Mouse (Mus musculus) splenic B cell, adult 2 months (primary cell): ENCODE data around the gene Clasrp.

Experiments
- DNase-seq: peaks from one replicate; pipeline ENCODE4 v3.0.0-alpha.2; 2011; ENCODE audit warnings: low read depth, low spot score
- H3K27me3 ChIP-seq: 2 replicates; pipeline ENCODE4 v1.6.1; 2012; ENCODE audit warnings: mild to moderate bottlenecking, low read length, moderate library complexity, mixed read lengths; ENCODE audit not compliant: control insufficient read depth, poor library complexity, insufficient read depth, severe bottlenecking
- H3K36me3 ChIP-seq: 2 replicates; pipeline ENCODE4 v1.6.1; 2012; ENCODE audit warnings: mild to moderate bottlenecking, low read length, moderate library complexity, mixed read lengths; ENCODE audit not compliant: control insufficient read depth, poor library complexity, insufficient read depth, severe bottlenecking

Gene Clasrp

GRCm38 (mm10) chr7:19562643-19563410, 41.5 kb downstream of the Clasrp start, which contains the start of gene Ppp1r37:
Gene Ppp1r37, minus strand, starts transcription at chr7:19563076.
- Histone ChIP-seq H3K27me3 (no peaks in the 10 kb centered on the region), H3K36me3 (peaks cover 6% of the 10 kb centered on the region)
- DNase-seq: no peak

- DNase-seq: peak; percentile 95
- H3K36me3 ChIP-seq: peaks cover 6% of the 10 kb centered on the region
Measured at GRCm38 (mm10) chr7:19561765-19562642, 42.3 kb downstream of the Clasrp start.

DNA sequence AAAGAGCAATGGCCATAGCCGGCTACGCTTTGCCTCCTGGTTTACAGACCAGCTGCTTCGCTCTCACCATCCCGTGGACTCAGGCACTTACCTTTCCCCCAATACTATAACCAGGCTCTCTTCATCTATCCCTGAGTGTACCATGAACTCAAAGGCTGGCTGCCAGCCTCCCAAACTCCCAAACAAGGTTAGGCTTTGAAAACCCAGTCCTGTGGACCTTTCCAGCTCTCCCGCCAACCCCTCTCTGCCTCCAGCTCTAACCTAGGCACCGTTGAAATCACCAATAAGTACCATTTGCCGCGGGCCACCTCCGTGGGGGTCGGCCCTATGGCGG, 42.9 kb downstream of the Clasrp start:
- DNase-seq: no peak
- Histone ChIP-seq H3K36me3 (peaks cover 6% of the 10 kb centered on the region), H3K27me3 (no peaks in the 10 kb centered on the region)

More at GRCm38 (mm10) chr7:19561765-19562642, 42.3 kb downstream of the Clasrp start:
- H3K27me3 ChIP-seq: no peaks in the 10 kb centered on the region

- no peak for DNase-seq
- Histone ChIP-seq H3K27me3 (no peaks in the 10 kb centered on the region), H3K36me3 (peaks cover 6% of the 10 kb centered on the region)
Measured at GRCm38 (mm10) chr7:19560491-19561260, 43.6 kb downstream of the Clasrp start.

DNA sequence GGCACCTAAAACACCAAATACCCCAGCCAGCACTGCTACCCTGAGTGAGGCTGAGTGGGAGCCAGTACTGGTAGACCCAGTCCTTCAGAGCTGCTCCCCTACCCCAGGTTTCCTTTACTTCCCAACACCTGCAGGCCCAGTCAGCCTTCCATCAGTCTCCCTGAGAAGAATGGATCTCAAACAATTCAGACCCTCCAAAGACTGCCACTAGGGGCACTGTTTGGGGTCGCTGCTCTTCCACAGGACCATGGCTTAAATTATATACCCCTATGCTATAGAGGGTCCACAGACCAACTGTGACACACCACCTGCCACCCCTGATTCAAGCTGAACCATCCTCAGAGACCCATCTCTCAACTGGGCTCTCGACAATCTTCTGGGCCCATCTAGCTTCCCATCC, 45.3 kb downstream of the Clasrp start:
- Histone ChIP-seq H3K36me3 (no peaks in the 10 kb centered on the region), H3K27me3 (no peaks in the 10 kb centered on the region)
- peak; percentile 60 for DNase-seq

DNA sequence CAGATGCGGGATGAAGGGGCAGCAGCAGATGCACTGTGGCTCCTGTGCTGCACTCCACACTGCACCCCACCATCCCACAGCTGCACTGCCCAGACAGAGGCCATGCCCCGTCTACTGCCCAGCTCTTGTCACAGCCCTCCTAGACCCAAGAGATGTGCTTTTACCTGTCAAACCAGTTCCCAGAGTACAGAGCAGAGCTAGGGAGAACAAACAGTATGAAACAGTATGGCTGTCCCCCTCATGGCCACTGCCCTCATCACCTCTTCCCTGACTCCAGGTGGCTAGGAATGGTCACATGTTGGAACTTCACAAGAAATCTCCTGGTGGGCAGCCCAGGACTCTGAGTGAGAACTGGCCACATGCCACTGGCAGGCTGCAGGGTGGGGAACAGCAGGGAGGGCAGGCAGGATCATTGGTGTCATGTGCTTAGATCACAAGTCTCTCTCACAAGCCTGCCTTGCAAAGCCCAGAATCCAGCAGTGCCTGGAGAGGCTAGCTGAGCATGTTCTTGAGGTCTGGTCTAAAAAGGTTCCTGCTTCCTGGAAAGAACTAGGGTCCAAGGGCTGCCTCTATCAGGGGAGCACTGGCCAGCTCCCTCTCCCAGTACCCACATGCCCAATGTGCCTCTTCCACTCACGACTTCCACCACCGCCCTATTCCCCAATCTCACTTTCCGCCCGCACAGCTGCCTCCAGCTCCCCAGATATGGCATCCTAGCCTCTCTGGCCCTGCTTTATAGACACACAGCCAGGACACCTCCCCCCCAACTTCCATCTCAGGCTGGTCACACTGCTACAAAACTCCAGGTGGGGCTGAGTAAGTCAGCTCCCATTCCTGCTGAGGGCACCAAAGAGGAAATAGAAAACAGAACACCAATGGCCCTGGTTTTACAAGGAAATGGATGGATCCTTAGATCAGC, 46.0 kb downstream of the Clasrp start:
- H3K36me3 ChIP-seq: no peaks in the 10 kb centered on the region
- DNase-seq: no peak
- H3K27me3 ChIP-seq: no peaks in the 10 kb centered on the region

DNA sequence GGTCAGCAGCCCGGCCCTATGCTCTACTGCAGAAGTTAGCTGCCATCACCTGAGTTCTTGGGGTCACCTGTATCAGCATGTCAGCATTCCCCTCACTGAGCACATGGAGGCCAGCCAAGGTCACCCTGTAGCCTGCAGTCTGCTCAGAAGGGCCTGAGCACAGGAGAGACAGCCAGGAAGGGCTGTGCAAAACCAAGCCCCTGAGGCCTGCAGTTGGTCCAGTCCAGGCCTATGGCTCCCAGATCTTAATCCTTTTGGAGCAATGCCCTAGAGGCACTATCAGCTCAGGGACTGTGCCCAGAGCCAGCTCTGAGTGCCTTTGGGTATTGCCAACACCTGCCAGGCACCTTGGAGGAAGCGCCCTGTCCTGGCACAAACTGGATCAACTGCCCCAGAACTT, 47.2 kb downstream of the Clasrp start:
- no peaks in the 10 kb centered on the region for H3K27me3 ChIP-seq
- no peak for DNase-seq
- no peaks in the 10 kb centered on the region for H3K36me3 ChIP-seq

- no peaks in the 10 kb centered on the region for H3K27me3 ChIP-seq
- DNase-seq: no peak
Measured at GRCm38 (mm10) chr7:19554168-19554567, 50.1 kb downstream of the Clasrp start.

DNA sequence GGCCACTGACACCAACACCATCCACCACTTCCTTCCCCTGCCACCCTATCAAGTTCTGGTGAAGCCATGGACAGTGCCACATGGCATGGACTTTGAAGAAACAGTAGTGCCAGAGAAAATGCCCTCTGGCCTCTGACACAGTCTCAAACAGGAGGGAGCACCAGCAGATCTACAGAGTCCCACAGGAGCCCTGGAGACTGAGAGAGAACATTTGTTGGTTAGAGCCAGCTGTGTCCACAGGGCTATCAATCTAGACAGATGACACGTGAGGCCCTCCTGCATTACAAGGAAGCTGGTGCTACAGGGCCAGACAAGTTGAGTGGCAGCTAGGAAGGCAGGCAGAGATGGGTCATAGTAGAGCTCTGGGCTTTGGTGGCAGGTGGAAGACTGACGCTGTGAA, 51.8 kb downstream of the Clasrp start:
- Histone ChIP-seq H3K36me3 (no peaks in the 10 kb centered on the region), H3K27me3 (no peaks in the 10 kb centered on the region)
- no peak for DNase-seq

More at GRCm38 (mm10) chr7:19554168-19554567, 50.1 kb downstream of the Clasrp start:
- H3K36me3 ChIP-seq: no peaks in the 10 kb centered on the region

DNA sequence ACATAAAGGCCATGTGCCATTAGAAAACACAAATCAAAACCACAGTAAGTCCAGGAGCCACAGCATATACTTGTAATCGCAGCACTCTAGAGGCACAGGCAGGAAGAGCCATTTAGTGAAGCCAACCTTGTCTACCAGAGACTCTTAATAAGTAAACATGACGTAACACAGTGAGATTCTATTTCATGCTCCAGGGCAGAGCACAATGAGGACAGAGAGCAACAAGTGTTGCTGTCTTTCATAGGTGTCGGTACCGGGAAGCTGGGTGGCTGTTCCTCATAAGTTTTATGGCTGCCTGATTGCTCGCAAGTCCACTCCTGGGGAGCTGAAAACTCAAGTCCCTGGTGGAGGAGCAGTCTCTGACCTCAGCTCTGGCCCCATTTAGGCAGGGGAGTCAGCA, 52.7 kb downstream of the Clasrp start:
- H3K27me3 ChIP-seq: no peaks in the 10 kb centered on the region
- no peaks in the 10 kb centered on the region for H3K36me3 ChIP-seq
- no peak for DNase-seq

DNA sequence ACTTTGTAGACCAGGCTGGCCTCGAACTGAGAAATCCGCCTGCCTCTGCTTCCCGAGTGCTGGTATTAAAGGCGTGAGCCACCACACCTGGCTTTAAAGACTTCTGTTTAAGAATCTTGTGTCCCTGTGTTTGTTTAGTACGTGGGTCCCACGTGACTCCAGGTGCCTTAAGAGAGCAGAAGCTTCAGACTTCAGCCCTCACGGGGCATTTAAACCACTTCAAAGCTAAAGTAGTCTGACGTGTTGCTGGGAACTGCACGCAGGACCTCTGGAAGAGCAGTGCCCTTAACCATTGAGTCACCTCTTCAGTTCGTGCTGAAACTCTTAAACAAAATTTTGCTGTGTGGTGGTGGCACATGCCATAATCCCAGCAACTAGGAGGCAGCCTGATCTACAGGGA, 54.9 kb downstream of the Clasrp start:
- Histone ChIP-seq H3K27me3 (no peaks in the 10 kb centered on the region), H3K36me3 (no peaks in the 10 kb centered on the region)
- DNase-seq: no peak

- no peak for DNase-seq
- H3K27me3 ChIP-seq: no peaks in the 10 kb centered on the region
- no peaks in the 10 kb centered on the region for H3K36me3 ChIP-seq
Measured at GRCm38 (mm10) chr7:19547344-19547969, 56.8 kb downstream of the Clasrp start.

DNA sequence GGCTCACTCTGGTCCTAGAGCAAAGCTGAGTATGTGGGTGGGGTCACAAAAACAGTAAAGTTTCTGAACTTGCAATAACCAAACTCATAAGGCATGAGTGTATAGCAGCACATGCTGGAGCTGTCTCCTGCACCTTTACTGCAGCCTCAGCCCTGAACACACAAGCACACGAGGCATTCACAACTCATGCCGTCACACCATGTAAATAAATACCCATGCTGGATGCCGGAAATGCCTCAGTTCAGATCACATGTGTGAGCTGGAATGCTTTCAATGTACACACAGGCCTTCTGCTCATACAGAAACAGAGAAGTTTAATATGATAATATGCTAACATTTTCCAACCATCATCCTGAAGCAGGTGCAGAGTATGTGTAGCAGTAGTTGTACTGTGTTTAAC, 58.3 kb downstream of the Clasrp start:
- H3K36me3 ChIP-seq: no peaks in the 10 kb centered on the region
- no peaks in the 10 kb centered on the region for H3K27me3 ChIP-seq
- DNase-seq: no peak
